Mouse (Mus musculus) hindbrain, postnatal 0 days (tissue): ENCODE results near the gene Kiss1r. TPM values are rescaled to one million over a fixed set of nuclear protein-coding genes. Genes with fewer than 3 reads are reported as not detected.
A peak's percentile ranks its signal among the peaks of the same experiment; 100 is the strongest.

Experiments
- ATAC-seq: fragments of 200-750 bp; cut with Nextera tagmentation; 2 replicates; pipeline ENCODE4 v1.8.0; 2017; ENCODE audit warnings: mild to moderate bottlenecking, moderate TSS enrichment, moderate library complexity
- DNase-seq: peaks from one replicate; pipeline ENCODE4 v3.0.0-alpha.2; 2015; ENCODE audit warnings: low spot score
- H3K27ac ChIP-seq: fragments of 300-500 bp; sonication (generic); 2 replicates; pipeline ENCODE4 v1.5.1; 2014; ENCODE audit warnings: mild to moderate bottlenecking
- H3K27me3 ChIP-seq: fragments of 300-500 bp; sonication (generic); 2 replicates; pipeline ENCODE4 v1.6.1; 2014; ENCODE audit warnings: low read length, mixed read lengths; ENCODE audit not compliant: insufficient read depth
- H3K36me3 ChIP-seq: fragments of 300-500 bp; sonication (generic); 2 replicates; pipeline ENCODE4 v1.6.1; 2014; ENCODE audit warnings: low read length, mixed read lengths; ENCODE audit not compliant: insufficient read depth
- H3K4me1 ChIP-seq: fragments of 300-500 bp; sonication (generic); 2 replicates; pipeline ENCODE4 v1.6.1; 2014; ENCODE audit warnings: antibody characterized with exemption, low read length, mixed read lengths; ENCODE audit not compliant: insufficient read depth
- H3K4me2 ChIP-seq: fragments of 300-500 bp; sonication (generic); 2 replicates; pipeline ENCODE4 v1.6.1; 2014; ENCODE audit warnings: low read depth, mild to moderate bottlenecking, low read length, moderate library complexity, mixed read lengths
- H3K4me3 ChIP-seq: fragments of 300-500 bp; sonication (generic); 2 replicates; pipeline ENCODE4 v1.5.1; 2014; ENCODE audit warnings: low read length
- H3K9ac ChIP-seq: fragments of 300-500 bp; sonication (generic); replicated peaks from 2 replicates; pipeline ENCODE4 v1.6.1; 2014; ENCODE audit warnings: mild to moderate bottlenecking, low read length, moderate library complexity, mixed read lengths
- H3K9me3 ChIP-seq: fragments of 300-500 bp; sonication (generic); 2 replicates; pipeline ENCODE4 v1.6.1; 2016; ENCODE audit warnings: low read length, mixed read lengths
- CTCF ChIP-seq: IDR thresholded peaks from 2 replicates; pipeline ENCODE4 v1.5.1; 2016; ENCODE audit warnings: antibody characterized with exemption, control low read depth, low read depth
- WGBS: fragments of 180-500 bp; shearing (Covaris S2); extraction: QIAGEN DNeasy Blood & Tissue Kit; methylation state at CpG from one replicate; pipeline ENCODE4 v1.1.7; 2014; 5-methylcytosine and 5-hydroxymethylcytosine counted together
- polyA plus RNA-seq: library from polyadenylated mRNA; unstranded; fragments of >200 nt; fragmentation: Nextera tagmentation; extraction: Ambion mirVana; gene quantifications from 2 replicates; pipeline ENCODE4 v1.2.1, GENCODE M21; 2015
- total RNA-seq: library from RNA; depleted of rRNA; stranded (reverse); fragments of >200 nt; gene quantifications from 2 replicates; pipeline ENCODE4 v1.2.3, GENCODE M21; 2014

The Kiss1r gene
- total and polyA plus RNA-seq, 2 experiments from 2014 or later: 3.4 to 9.4 TPM

GRCm38 (mm10) chr10:79918231-79919078 is 1.7 kb downstream of the Kiss1r start:
- Histone ChIP-seq H3K27ac (no peak overlapping the region), H3K27me3 (peaks cover 53% of the 10 kb centered on the region), H3K4me2 (peak overlapping the region; percentile 27; the same call in 1 of the 2 replicates), H3K4me3 (peak overlapping the region; percentile 15; the same call in 1 of the 2 replicates), H3K9me3 (no peaks in the 10 kb centered on the region), H3K4me1 (peaks cover 24% of the 10 kb centered on the region), H3K36me3 (no peaks in the 10 kb centered on the region), H3K9ac (no peak overlapping the region; the same call in 1 of the 2 replicates)
- WGBS: 7% methylated on average over 35 of the region's 35 CpGs
- 0 out of 2 replicates have a peak, but pooled peaks have one; percentile 13 for ATAC-seq
- no peak for DNase-seq
- TF ChIP-seq CTCF: no peak

DNA sequence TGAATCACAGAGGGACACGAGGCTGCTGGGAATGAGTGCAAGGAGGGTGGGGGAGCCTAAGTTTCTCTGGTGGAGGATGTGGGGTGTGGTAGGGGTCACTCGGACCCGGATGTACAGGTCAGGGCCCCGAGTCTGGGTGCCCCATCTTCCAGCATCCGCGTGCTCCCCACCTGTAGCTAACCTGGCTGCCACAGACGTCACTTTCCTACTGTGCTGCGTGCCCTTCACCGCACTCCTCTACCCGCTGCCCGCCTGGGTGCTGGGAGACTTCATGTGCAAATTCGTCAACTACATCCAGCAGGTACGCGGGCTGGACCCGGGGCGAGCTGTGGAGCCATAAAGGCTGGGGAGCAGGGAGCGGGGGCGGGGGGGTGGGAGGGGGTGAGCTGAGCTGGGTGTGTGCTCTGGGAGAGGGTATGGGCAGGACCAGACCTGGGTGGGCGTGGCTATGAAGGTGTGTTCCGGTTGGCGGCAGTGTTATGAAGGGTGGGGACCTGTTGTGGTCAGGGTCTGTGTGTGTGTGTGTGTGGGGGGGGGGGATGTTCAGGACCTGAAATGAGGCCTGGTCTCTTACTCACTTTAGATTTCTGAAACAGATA is 2.6 kb downstream of the Kiss1r start:
- Histone ChIP-seq H3K4me1 (peaks cover 24% of the 10 kb centered on the region), H3K9me3 (no peaks in the 10 kb centered on the region), H3K9ac (no peak overlapping the region), H3K27ac (no peak overlapping the region), H3K36me3 (no peaks in the 10 kb centered on the region), H3K4me2 (no peak overlapping the region), H3K4me3 (no peak overlapping the region), H3K27me3 (peaks cover 53% of the 10 kb centered on the region)
- DNase-seq (no peak), ATAC-seq (no peak)
- 7% methylated on average over 21 of the region's 21 CpGs for WGBS
- no peak for TF ChIP-seq CTCF

- no peaks in the 10 kb centered on the region for H3K36me3 ChIP-seq
- peaks cover 15% of the 10 kb centered on the region; the same call in 1 of the 2 replicates for H3K4me1 ChIP-seq
- H3K9ac ChIP-seq: no peak overlapping the region; the same call in 1 of the 2 replicates
- no peak for ATAC-seq
- peak overlapping the region; percentile 30; the same call in 1 of the 2 replicates for H3K4me3 ChIP-seq
- no peak for TF ChIP-seq CTCF
- no peak overlapping the region for H3K27ac ChIP-seq
- peaks cover 53% of the 10 kb centered on the region for H3K27me3 ChIP-seq
- H3K4me2 ChIP-seq: peak overlapping the region; percentile 56
- H3K9me3 ChIP-seq: no peaks in the 10 kb centered on the region
- no peak for DNase-seq
- WGBS: 16% methylated on average over 26 of the region's 26 CpGs
Observed at GRCm38 (mm10) chr10:79920056-79920890, 3.5 kb downstream of the Kiss1r start.

GRCm38 (mm10) chr10:79920958-79921535 is 4.3 kb downstream of the Kiss1r start, which contains the start of gene R3hdm4:
R3hdm4 (minus strand) TSS chr10:79921208.
- H3K27me3 ChIP-seq: peaks cover 53% of the 10 kb centered on the region
- no peak within 1 kb of the TSS for H3K27ac ChIP-seq
- no peak for TF ChIP-seq CTCF
- 4% methylated on average over 41 of the region's 41 CpGs for WGBS
- no peaks in the 10 kb centered on the region for H3K9me3 ChIP-seq
- ATAC-seq (no peak), DNase-seq (no peak)
- peaks cover 14% of the 10 kb centered on the region; the same call in 1 of the 2 replicates for H3K4me1 ChIP-seq
- peak within 1 kb of the TSS; percentile 30 for H3K4me3 ChIP-seq
- H3K9ac ChIP-seq: peak within 1 kb of the TSS; percentile 31
- no peaks in the 10 kb centered on the region for H3K36me3 ChIP-seq
- peak within 1 kb of the TSS; percentile 56 for H3K4me2 ChIP-seq

- Histone ChIP-seq H3K9me3 (no peaks in the 10 kb centered on the region), H3K36me3 (no peaks in the 10 kb centered on the region), H3K4me2 (peak overlapping the region; percentile 56), H3K9ac (peak overlapping the region; percentile 31), H3K27ac (no peak overlapping the region), H3K4me1 (peaks cover 13% of the 10 kb centered on the region; the same call in 1 of the 2 replicates), H3K4me3 (peak overlapping the region; percentile 30), H3K27me3 (peaks cover 53% of the 10 kb centered on the region)
- TF ChIP-seq CTCF: no peak
- WGBS: 2% methylated on average over 34 of the region's 34 CpGs
- ATAC-seq (no peak), DNase-seq (no peak)
Observed at GRCm38 (mm10) chr10:79921572-79921971, 4.8 kb downstream of the Kiss1r start.
